Mouse (Mus musculus) hematopoietic stem cell, adult 5-6 weeks (primary cell): ENCODE results near the gene Eef2kmt. TPM values are rescaled to one million over a fixed set of nuclear protein-coding genes. Genes with fewer than 3 reads are reported as not detected.

Experiments
- ATAC-seq, 2 experiments: fragments of 125-278 bp in 1 of 2; replicated peaks in 1 of 2; 2 replicates each; pipeline ENCODE4 v1.8.0; 2016 to 2017; ENCODE audit warnings: inconsistent platforms in 2 of 2, mild to moderate bottlenecking in 2 of 2, moderate number of reproducible peaks in 2 of 2, low read depth in 1 of 2, moderate TSS enrichment in 1 of 2; ENCODE audit not compliant: low FRiP score in 2 of 2, poor library complexity in 2 of 2, severe bottlenecking in 2 of 2, insufficient read depth in 1 of 2, low TSS enrichment in 1 of 2
- total RNA-seq: library from RNA; stranded (forward); fragments of 172-1452, 232-1000 nt; gene quantifications from 2 replicates; pipeline ENCODE4 v1.2.3, GENCODE M21; 2017

Gene Eef2kmt
- 23.9 and 26.2 TPM in 2 replicates for total RNA-seq

GRCm38 (mm10) chr16:5255779-5256496 lies at the start of gene Eef2kmt:
TSS of gene Eef2kmt (minus strand) at chr16:5255983.
- peak; percentile 92 to 94 for ATAC-seq

DNA sequence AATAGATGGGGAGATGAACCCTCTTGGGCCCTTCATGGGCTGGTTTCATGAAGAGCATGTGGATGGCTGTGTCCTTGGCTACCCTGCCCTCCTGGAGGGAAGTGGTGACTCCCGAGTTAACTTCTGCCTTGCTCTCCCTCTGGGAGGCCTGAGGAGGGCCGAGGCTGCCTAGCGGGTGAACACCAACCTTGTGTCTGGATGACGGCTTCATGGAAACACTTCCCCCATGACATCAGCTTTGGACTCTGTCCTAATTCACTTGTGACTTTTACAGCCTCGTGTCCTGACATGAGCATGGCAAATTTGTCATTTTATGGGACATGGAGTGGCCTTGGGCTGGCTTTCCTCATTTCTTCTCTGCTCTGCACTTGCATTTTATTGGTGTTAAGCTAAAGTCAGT lies 39.5 kb upstream of the Eef2kmt start:
- no peak for ATAC-seq

DNA sequence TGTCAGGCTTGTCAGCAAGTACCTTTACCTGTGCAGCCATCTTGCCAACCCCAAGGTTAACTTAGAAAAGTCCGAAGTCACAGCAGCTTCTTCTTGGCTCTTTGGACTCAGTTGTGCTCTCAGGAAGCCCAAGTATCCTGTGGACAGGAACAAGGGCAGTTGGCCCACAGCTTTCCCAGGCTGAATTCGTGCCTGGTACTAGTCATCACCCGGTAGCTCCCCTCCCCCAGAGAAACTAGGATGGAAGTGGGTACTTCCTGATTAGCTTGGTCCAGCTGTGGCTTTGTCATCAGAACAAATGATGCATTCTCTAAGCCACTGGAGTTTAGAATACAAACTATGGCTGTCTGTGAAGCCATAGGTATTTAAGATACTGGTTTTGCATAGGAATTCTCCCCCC lies 29.6 kb upstream of the Eef2kmt start:
- no peak for ATAC-seq

DNA sequence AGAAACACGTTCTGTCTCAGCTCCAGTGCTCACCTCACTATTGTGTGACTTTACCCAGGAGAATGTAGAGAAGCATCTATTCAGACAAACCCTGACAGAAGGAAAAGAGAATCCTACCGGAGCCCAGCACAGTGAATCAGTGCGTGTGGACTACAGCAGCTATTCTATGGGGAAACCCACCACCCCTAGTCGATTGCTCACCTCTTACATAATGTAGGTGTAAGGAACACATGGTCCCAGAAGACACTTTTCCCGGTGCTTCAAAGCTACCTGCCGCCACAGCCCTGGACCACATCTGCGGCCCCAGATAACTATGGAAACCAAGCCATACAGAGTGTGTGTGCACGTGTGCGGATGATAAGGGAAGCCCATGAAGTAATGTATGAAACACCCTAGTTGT lies 26.9 kb upstream of the Eef2kmt start:
- ATAC-seq, result no peak

- no peak for ATAC-seq
Measured at GRCm38 (mm10) chr16:5279571-5280222, 23.9 kb upstream of the Eef2kmt start.

DNA sequence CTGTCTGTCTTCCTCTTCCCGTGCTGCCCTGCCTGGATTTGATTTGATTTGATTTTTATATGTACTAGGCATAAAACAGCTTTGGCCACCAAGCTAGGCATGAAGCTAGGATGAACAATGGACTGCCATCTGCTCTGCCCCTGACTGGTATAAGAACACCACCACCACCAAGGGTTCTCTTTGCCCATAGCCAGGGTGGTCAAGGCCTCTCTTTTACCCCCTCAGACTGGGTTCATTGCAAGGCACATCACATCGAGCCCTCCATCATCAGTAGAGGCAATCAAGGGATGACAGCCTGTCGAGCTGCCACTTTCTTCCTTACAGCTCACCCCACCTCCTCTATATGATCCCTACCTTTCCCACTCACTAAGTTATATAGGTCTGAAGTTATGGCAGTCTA lies 16.6 kb upstream of the Eef2kmt start:
- ATAC-seq, result no peak

- no peak for ATAC-seq
Measured at GRCm38 (mm10) chr16:5271411-5272035, 15.7 kb upstream of the Eef2kmt start.

GRCm38 (mm10) chr16:5263926-5264325 lies 8.1 kb upstream of the Eef2kmt start:
- ATAC-seq, result no peak

DNA sequence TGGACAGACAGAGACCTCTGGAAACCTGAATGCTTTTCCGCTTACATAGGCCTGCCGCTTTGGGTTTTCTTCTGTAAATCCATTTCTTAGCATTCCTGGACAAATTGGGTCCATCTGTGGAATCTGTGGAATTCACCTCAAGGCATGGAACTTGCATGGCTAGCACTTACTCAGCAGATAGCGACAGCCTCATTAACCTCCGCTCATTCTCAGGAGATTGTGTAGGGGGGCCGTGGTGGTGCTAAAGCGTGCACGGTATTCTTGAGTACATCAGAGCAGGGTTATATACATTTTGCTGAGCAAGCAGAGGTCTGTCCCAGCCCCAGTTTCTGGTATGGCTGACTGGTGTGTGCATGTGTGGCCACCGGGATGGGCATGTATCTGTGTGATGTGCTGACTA lies 7.4 kb upstream of the Eef2kmt start:
- ATAC-seq, result no peak

DNA sequence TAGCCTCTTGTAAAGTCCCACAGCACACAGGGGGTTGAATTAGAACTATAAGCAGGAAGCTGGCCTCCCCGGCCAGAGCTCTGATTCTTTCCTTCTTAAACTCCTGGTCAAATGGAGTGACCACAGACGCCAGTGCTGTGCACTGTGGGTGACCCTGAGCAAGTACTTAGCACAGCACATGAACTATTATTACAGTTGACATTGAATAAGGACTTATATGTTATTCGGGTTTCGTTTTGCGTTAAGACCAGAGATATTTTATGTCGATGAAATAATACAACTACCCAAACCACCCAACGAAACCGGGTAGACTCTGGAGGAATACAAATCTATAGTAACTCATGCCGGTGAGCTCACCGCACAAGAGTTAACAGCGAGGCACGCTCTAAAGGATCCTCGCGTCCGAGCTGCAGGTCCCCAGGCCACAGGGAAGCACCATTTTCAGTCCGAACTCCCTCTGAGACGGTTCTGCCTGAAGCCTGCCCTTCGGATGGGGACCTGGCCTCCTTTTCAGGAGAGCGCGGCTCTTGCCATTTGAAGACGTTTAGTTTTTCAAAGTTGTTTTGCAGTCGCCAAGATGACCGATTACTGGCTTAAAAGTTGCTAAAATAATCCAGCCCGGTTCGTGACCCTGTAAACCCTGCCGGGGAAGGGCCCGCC lies 572 bp downstream of the Eef2kmt start:
- no peak for ATAC-seq

DNA sequence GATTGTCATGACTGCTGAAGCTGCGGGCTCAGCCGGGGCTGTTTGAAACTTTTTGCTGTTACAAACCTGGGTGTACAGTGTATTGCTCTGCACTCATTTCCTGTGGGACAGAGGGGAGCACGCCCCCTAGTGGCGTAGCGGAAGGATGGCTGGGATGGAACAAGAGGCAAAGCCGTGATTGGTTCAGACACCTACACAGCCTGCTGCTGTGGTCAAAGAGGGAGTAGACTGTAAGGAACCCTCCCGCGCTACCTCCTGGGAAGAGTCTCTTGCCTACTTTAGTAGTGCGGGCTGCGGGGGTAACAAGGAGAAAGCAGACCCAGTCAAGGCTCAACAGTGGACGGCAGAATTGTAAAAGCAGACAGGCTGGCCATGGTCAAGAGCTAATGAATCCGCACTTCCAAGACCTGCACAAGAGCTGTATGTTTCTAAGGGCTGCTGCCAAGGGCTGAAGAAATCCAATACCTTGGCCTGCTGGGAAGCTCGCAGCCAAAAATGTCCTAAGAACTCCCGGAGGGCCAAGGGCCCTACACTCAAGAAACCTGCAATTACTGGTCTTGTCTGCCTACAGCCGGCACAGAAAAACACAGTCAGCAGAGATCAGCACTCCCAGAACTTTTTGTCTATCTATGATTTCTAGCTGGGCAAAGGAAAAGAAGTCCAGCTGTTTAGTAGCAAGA lies 1.3 kb downstream of the Eef2kmt start:
- ATAC-seq, result peak; percentile 75 to 76

DNA sequence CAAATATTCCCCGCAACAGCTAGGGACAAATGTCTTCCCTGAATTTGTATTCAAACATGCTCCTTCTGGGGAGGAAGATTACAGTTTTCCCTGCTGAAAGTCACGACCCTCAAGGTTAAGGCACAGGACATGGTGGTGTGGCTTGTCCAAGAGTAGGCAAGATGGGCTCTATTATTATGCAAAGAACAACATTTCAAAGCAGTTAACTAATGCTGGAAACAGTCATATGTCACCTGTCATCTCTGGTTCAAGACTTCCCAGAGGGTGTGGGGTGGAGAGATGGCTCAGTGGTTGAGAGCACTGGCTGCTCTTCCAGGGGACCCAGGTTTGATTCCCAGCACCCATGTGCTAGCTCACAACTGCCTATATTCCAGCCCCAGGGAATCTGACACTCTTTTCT lies 3.5 kb downstream of the Eef2kmt start:
- no peak for ATAC-seq

DNA sequence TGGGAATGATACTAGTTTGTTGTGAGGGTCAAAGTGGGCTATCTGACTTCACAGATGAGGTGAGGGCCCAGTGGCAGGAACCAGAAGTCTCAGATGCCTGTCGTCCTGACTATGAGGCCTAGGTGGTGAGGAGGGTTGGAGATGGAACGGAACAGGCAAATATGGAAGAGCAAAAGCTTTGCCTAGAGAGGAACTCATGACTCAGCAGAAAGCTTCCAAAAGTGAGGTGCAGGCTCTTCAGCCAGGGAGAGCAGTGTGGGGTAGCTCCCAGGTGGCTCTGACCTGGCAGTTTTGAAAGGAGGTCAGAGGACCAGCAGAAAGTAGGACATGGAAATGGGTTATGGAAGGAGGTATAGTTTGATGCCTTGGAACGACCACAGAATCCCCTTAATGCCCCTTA lies 4.9 kb downstream of the Eef2kmt start:
- ATAC-seq, result no peak

DNA sequence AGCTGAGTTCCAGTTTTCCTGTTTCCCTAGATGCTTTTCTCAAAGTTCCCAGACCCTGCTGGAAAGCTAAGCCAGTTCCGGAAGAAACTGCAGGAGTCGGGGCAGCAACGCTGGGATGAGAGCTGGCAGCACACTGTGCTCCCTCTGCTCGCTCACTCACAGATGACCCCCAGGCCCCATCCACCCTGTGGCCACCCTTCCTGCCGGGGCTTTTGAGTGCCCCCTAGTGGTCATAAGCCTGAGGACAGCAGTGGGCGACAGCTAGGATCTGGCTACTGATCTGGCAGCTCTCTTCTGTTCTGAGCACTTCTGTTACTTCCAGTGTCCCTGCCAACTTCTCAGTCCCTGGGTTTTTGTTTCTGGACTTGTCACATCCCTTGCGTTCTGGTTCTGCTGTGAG lies 11.4 kb downstream of the Eef2kmt start:
- peak; percentile 80 for ATAC-seq

DNA sequence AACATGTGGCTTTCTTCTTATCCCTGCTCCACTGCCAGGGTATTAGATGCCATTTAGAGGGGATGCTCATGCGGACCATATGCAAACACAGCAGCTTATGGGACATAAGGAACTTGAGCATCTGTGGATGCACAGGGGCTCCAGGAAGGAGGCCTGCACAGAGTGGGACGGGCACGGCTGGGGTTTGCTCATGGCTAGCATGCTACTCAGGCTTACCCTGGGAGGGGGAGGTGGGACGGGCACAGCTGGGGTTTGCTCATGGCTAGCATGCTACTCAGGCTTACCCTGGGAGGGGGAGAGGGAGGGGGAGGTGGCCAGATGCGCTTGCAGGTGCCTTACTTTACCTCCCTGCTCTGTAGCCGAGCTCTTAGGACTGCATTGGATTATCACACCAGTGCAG lies 12.9 kb downstream of the Eef2kmt start:
- no peak for ATAC-seq

DNA sequence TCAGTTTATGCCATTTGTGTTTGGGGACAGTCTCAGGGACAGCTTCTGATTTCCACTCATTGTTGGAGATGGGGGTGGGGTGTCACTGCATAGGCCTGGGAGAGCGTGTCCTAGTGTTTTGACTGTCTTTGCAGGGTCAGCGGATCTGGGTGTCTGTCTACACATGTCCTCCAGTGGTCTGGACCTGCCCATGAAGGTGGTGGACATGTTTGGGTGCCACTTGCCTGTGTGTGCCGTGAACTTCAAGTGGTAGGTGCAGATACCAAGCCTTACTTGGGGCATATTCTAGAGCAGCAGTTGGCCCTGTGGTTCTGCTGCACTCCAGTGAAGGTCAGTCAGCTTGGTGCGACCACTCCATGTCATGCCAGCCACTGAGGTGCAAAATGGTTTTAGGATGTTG lies 13.4 kb downstream of the Eef2kmt start:
- no peak for ATAC-seq

GRCm38 (mm10) chr16:5233418-5234313 lies 22.1 kb downstream of the Eef2kmt start, which contains the start of gene Alg1:
TSS of gene Alg1 (plus strand) at chr16:5233621.
- ATAC-seq, result peak; percentile 89 to 93
